Mouse (Mus musculus) forebrain, postnatal 0 days (tissue): ENCODE data around the gene C130050O18Rik. TPM values are rescaled to one million over a fixed set of nuclear protein-coding genes. Genes with fewer than 3 reads are reported as not detected.

Experiments used
- ATAC-seq: fragments of 200-750 bp; cut with Nextera tagmentation; 2 replicates; pipeline ENCODE4 v1.8.0; 2017; ENCODE audit warnings: mild to moderate bottlenecking, moderate library complexity
- DNase-seq: peaks from one replicate; pipeline ENCODE4 v3.0.0-alpha.2; 2015
- H3K27ac ChIP-seq: fragments of 300-500 bp; sonication (generic); 2 replicates; pipeline ENCODE4 v1.5.1; 2014; ENCODE audit warnings: low read depth, mild to moderate bottlenecking, antibody characterized with exemption, low read length, moderate library complexity, mixed read lengths
- H3K27me3 ChIP-seq: fragments of 300-500 bp; sonication (generic); 2 replicates; pipeline ENCODE4 v1.6.1; 2014; ENCODE audit warnings: mild to moderate bottlenecking, low read length, mixed read lengths; ENCODE audit not compliant: insufficient read depth
- H3K36me3 ChIP-seq: fragments of 300-500 bp; sonication (generic); 2 replicates; pipeline ENCODE4 v1.6.1; 2014; ENCODE audit warnings: mild to moderate bottlenecking, moderate library complexity; ENCODE audit not compliant: insufficient read depth
- H3K4me1 ChIP-seq: fragments of 300-500 bp; sonication (generic); 2 replicates; pipeline ENCODE4 v1.6.1; 2014; ENCODE audit warnings: antibody characterized with exemption; ENCODE audit not compliant: insufficient read depth
- H3K4me2 ChIP-seq: fragments of 300-500 bp; sonication (generic); 2 replicates; pipeline ENCODE4 v1.6.1; 2014; ENCODE audit warnings: low read depth, mild to moderate bottlenecking, moderate library complexity
- H3K4me3 ChIP-seq: fragments of 300-500 bp; sonication (generic); 2 replicates; pipeline ENCODE4 v1.5.1; 2014; ENCODE audit warnings: low read depth, low read length, mixed read lengths
- H3K9ac ChIP-seq: fragments of 300-500 bp; sonication (generic); 2 replicates; pipeline ENCODE4 v1.6.1; 2014; ENCODE audit warnings: mild to moderate bottlenecking
- H3K9me3 ChIP-seq: fragments of 300-500 bp; sonication (generic); 2 replicates; pipeline ENCODE4 v1.6.1; 2016; ENCODE audit warnings: low read length
- CTCF ChIP-seq: sonication (generic); IDR thresholded peaks from 2 replicates; pipeline ENCODE4 v1.5.1; 2016; ENCODE audit warnings: antibody characterized with exemption, control low read depth, low read depth
- WGBS: fragments of 180-500 bp; shearing (Covaris S2); extraction: QIAGEN DNeasy Blood & Tissue Kit; methylation state at CpG from one replicate; pipeline ENCODE4 v1.1.7; 2014; 5-methylcytosine and 5-hydroxymethylcytosine counted together
- polyA plus RNA-seq: library from polyadenylated mRNA; unstranded; fragments of >200 nt; fragmentation: Nextera tagmentation; extraction: Ambion mirVana; gene quantifications from 2 replicates; pipeline ENCODE4 v1.2.1, GENCODE M21; 2015
- total RNA-seq: library from RNA; depleted of rRNA; stranded (reverse); fragments of >200 nt; gene quantifications from 2 replicates; pipeline ENCODE4 v1.2.3, GENCODE M21; 2014

The C130050O18Rik gene
- total and polyA plus RNA-seq, 2 experiments from 2014 or later: 0.13 TPM; not detected in 1

DNA sequence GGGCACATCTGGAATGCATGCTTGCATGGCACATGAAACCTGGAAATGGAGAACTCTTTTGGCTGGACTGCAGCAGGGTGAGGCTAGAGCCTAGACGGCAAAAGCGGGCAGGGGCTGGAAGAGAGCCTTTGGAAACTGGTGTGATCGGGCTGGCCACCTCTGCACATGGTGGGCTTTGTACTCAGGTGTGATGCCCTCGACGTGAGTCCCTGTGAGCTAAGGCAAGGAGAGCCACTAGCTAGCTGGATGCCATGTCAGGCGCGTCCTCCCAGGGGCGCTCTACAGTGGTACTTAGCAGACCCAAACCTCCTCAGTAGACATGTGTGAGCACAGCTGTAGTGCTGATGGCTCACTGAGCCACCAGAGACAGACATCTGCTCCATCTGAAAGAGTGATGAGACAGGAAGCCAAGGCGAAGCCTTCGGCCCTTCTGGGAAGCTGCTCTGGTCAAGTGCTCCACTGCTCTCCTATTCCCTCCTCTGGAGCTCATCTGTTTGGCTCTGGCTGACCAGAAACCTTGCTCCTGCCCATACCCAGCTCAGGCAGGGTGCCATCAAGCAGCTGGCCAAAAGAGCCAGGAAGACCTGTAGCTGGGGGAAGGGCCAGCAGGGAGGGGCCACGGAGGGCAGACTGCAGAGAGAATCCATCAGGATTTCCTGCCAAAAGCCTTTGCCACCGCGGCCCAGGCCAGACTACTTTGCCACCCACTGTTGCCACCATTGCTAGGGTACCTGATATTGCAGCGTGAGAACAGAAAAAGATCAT is 2.2 kb downstream of the C130050O18Rik start:
- no peak overlapping the region for H3K4me2 ChIP-seq
- ATAC-seq (no peak), DNase-seq (no peak)
- no peak overlapping the region for H3K27ac ChIP-seq
- H3K27me3 ChIP-seq: no peaks in the 10 kb centered on the region
- no peaks in the 10 kb centered on the region; the same call in 1 of the 2 replicates for H3K36me3 ChIP-seq
- H3K9ac ChIP-seq: no peak overlapping the region
- no peaks in the 10 kb centered on the region for H3K9me3 ChIP-seq
- 84% methylated on average over 14 of the region's 14 CpGs for WGBS
- TF ChIP-seq CTCF: no peak
- H3K4me1 ChIP-seq: no peaks in the 10 kb centered on the region
- H3K4me3 ChIP-seq: no peak overlapping the region

- WGBS: 84% methylated on average over 7 of the region's 7 CpGs
- Histone ChIP-seq H3K27me3 (no peaks in the 10 kb centered on the region), H3K9ac (no peak overlapping the region), H3K4me2 (no peak overlapping the region), H3K4me3 (no peak overlapping the region), H3K4me1 (no peaks in the 10 kb centered on the region), H3K36me3 (no peaks in the 10 kb centered on the region; the same call in 1 of the 2 replicates), H3K9me3 (no peaks in the 10 kb centered on the region), H3K27ac (no peak overlapping the region)
- TF ChIP-seq CTCF: no peak
- ATAC-seq (no peak), DNase-seq (no peak)
Measured at GRCm38 (mm10) chr5:139408511-139408910, 3.4 kb downstream of the C130050O18Rik start.

DNA sequence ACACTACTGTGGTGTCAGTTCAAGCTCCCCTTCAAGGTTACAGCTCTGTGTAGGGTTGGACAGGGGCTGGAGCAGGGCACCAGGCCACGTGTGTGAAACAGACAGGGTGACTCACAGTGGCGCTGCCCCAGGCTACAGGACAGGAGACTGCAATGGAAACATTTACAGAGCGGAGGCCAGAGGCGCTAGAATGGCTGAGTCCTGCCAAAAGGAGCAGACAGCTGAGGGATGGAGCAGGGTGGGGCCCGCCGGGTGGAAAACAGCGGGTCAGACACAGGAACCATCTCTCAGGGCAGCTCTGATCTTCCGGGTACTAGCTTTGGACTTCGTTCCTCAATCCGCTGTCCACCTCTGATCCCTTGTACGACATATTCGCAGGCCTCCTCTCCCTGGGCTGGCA is 4.3 kb downstream of the C130050O18Rik start:
- ATAC-seq (no peak), DNase-seq (no peak)
- no peaks in the 10 kb centered on the region for H3K9me3 ChIP-seq
- no peaks in the 10 kb centered on the region for H3K27me3 ChIP-seq
- no peaks in the 10 kb centered on the region; the same call in 1 of the 2 replicates for H3K36me3 ChIP-seq
- no peak for TF ChIP-seq CTCF
- H3K4me2 ChIP-seq: no peak overlapping the region
- H3K4me3 ChIP-seq: no peak overlapping the region
- WGBS: 79% methylated on average over 12 of the region's 12 CpGs
- H3K4me1 ChIP-seq: no peaks in the 10 kb centered on the region
- no peak overlapping the region for H3K9ac ChIP-seq
- H3K27ac ChIP-seq: no peak overlapping the region

DNA sequence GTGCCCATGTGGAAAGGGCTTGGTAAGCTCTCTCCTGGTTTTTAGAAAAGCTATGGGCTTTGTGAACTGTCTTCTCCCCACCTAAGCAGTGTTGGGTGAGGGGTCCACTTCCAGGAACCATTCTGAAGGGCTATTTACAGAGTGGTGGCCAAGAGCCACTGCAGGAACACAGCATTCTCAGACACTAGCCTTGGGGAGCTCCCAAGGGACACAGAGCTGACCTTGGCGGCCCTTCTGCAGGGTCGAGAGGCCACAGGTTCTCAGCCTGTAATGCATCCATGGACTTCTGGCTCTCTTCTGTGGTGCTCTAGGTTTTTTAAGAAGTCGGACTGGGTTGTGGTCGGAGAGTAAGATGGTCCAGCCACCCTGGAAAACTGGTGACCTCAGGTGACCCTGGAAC is 5.0 kb downstream of the C130050O18Rik start:
- Histone ChIP-seq H3K4me1 (no peaks in the 10 kb centered on the region), H3K9me3 (no peaks in the 10 kb centered on the region), H3K27me3 (no peaks in the 10 kb centered on the region), H3K4me3 (no peak overlapping the region), H3K36me3 (no peaks in the 10 kb centered on the region; the same call in 1 of the 2 replicates), H3K27ac (no peak overlapping the region), H3K9ac (no peak overlapping the region), H3K4me2 (no peak overlapping the region)
- DNase-seq (no peak), ATAC-seq (no peak)
- 84% methylated on average over 4 of the region's 4 CpGs for WGBS
- no peak for TF ChIP-seq CTCF

DNA sequence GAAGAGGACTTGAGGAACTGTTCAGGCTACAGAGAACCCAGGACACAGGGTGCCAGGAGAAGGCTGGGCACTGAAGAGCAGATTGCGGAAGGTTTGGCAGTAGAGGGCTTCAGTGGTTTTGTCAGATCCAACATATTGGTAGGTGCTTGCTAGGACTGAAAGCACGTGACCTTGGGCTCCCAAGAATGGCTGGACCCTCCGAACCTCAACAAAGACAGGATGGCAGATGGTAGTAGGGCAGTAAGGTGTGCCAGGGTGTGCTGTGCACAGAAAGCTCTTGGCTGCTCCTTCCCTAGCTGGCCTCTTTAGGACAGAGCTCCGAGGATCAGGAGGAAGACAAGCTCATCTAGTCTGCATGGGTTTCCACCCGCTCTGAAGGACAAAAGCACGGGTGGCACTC is 6.0 kb downstream of the C130050O18Rik start:
- 90% methylated on average over 6 of the region's 6 CpGs for WGBS
- Histone ChIP-seq H3K27ac (no peak overlapping the region), H3K4me3 (no peak overlapping the region), H3K9ac (no peak overlapping the region), H3K4me2 (no peak overlapping the region), H3K27me3 (no peaks in the 10 kb centered on the region), H3K36me3 (no peaks in the 10 kb centered on the region; the same call in 1 of the 2 replicates), H3K9me3 (no peaks in the 10 kb centered on the region), H3K4me1 (no peaks in the 10 kb centered on the region)
- no peak for ATAC-seq
- no peak for TF ChIP-seq CTCF
- no peak for DNase-seq

DNA sequence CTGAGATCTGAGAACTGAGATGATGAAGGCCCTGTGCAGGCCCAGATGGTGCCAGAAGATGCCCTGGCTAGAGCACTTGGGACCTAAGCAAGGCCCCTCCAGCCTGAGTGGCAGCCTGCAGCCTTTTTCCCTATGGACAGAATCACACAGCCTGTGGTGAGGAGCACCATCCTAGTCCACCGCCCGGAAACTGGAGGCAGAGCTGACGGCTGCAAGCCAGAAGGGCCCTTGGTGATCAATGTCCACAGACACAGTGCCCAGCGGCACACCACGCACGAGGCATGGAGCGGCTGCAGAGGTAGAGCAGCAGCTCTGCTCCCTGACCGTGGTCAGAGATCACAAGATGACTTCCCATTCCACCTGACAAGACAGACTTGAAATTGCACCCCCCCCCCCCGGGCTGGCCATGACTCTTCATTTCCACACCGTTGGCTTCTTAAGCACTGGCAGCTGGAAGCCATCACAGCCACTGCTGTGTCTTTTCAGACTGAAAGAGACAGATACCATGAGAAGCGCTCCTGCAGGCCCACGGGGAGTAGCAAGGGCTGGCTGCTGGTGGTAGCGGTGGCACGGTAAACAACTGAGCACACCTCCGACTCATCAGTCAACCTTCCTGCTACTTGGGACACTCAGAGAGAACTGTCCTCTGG is 6.7 kb downstream of the C130050O18Rik start:
- DNase-seq: no peak
- ATAC-seq: no peak
- Histone ChIP-seq H3K4me1 (no peaks in the 10 kb centered on the region), H3K9me3 (no peaks in the 10 kb centered on the region), H3K4me2 (no peak overlapping the region), H3K4me3 (no peak overlapping the region), H3K36me3 (no peaks in the 10 kb centered on the region; the same call in 1 of the 2 replicates), H3K9ac (no peak overlapping the region), H3K27ac (no peak overlapping the region), H3K27me3 (no peaks in the 10 kb centered on the region)
- TF ChIP-seq CTCF: no peak
- 80% methylated on average over 15 of the region's 15 CpGs for WGBS

- ATAC-seq: no peak
Measured at GRCm38 (mm10) chr5:139413545-139413944, 8.5 kb downstream of the C130050O18Rik start.

More at GRCm38 (mm10) chr5:139413545-139413944, 8.5 kb downstream of the C130050O18Rik start:
- DNase-seq: no peak
- Histone ChIP-seq H3K36me3 (no peaks in the 10 kb centered on the region; the same call in 1 of the 2 replicates), H3K4me3 (no peak overlapping the region), H3K27ac (no peak overlapping the region), H3K9ac (no peak overlapping the region), H3K9me3 (no peaks in the 10 kb centered on the region), H3K27me3 (no peaks in the 10 kb centered on the region), H3K4me1 (no peaks in the 10 kb centered on the region), H3K4me2 (no peak overlapping the region)
- no peak for TF ChIP-seq CTCF
- 89% methylated on average over 4 of the region's 4 CpGs for WGBS
